Mouse (Mus musculus) liver, adult 2 months (tissue): Measurements from ENCODE around the gene Rbbp6. TPM values are rescaled to one million over a fixed set of nuclear protein-coding genes. Genes with fewer than 3 reads are reported as not detected.
A peak's percentile ranks its signal among the peaks of the same experiment; 100 is the strongest.

Source experiments
- DNase-seq: peaks from one replicate; pipeline ENCODE4 v3.0.0-alpha.2; 2011; ENCODE audit warnings: low read depth, low spot score; ENCODE audit errors: extremely low read depth
- H3K27ac ChIP-seq: fragments of 200-500 bp; replicated peaks from 2 replicates; pipeline ENCODE4 v1.5.1; 2012; ENCODE audit warnings: low read depth, mild to moderate bottlenecking, control low read depth, inconsistent platforms, low read length; ENCODE audit not compliant: insufficient read depth
- H3K27me3 ChIP-seq: fragments of 200-500 bp; 2 replicates; pipeline ENCODE4 v1.6.1; 2012; ENCODE audit warnings: mild to moderate bottlenecking, moderate library complexity, low read length, inconsistent platforms; ENCODE audit not compliant: control insufficient read depth, insufficient read depth
- H3K36me3 ChIP-seq: fragments of 200-500 bp; 2 replicates; pipeline ENCODE4 v1.6.1; 2012; ENCODE audit warnings: low read length, inconsistent platforms; ENCODE audit not compliant: control insufficient read depth, insufficient read depth
- H3K4me1 ChIP-seq: fragments of 200-500 bp; 2 replicates; pipeline ENCODE4 v1.6.1; 2011; ENCODE audit warnings: low read length; ENCODE audit not compliant: control insufficient read depth, insufficient read depth
- H3K4me3 ChIP-seq: fragments of 200-500 bp; 2 replicates; pipeline ENCODE4 v1.5.1; 2011; ENCODE audit warnings: low read depth, mild to moderate bottlenecking, control low read depth, low read length, moderate library complexity; ENCODE audit not compliant: insufficient read depth
- H3K79me2 ChIP-seq: fragments of 200-500 bp; 2 replicates; pipeline ENCODE4 v1.6.1; 2012; ENCODE audit warnings: inconsistent platforms, mild to moderate bottlenecking, low read length, moderate library complexity; ENCODE audit not compliant: control insufficient read depth, insufficient read depth
- H3K9ac ChIP-seq: fragments of 200-500 bp; 2 replicates; pipeline ENCODE4 v1.6.1; 2012; ENCODE audit warnings: low read depth, mild to moderate bottlenecking, control low read depth, inconsistent platforms, low read length
- CTCF ChIP-seq: fragments of 200-500 bp; IDR thresholded peaks from 2 replicates; pipeline ENCODE4 v1.5.1; 2011; ENCODE audit warnings: low read depth, low read length, control low read depth
- POLR2A ChIP-seq: fragments of 200-500 bp; IDR thresholded peaks from 2 replicates; pipeline ENCODE4 v1.6.1; 2011; ENCODE audit warnings: low read length, control low read depth; ENCODE audit not compliant: insufficient read depth; ENCODE audit errors: extremely low read depth
- WGBS: fragments of 180-500 bp; shearing (Covaris S2); methylation state at CpG from one replicate; pipeline ENCODE4 v1.1.7; 2018; 5-methylcytosine and 5-hydroxymethylcytosine counted together
- polyA plus RNA-seq: library from polyadenylated mRNA; depleted of rRNA; stranded (reverse); fragments of >200 nt; gene quantifications from 2 replicates; pipeline ENCODE4 v1.2.3, GENCODE M21; 2012
- total RNA-seq: library from RNA; depleted of rRNA; stranded (reverse); fragments of >200 nt; gene quantifications from 2 replicates; pipeline ENCODE4 v1.2.3, GENCODE M21; 2014

Rbbp6 gene
- total and polyA plus RNA-seq, 2 experiments, result 6.1 to 21.6 TPM

DNA sequence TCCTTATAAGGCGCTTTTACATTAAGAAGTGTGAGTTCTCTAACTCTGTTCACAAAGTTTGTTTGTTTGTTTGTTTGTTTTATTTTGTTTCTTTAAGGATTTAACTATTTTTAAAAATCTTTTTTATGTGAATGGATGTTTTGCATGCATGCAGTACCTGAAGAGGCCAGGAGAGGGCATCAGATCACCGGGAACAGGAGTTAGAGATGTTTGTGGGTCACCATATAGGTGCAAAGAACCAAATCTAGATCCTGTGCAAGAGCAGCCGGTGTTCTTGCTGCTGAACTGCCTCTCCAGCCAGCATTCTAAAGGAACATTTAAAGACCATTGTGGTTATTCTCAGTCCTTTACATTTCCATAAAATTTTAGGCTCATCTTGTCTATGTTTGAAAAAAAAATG lies 52.1 kb downstream of the Rbbp6 start:
- H3K9ac ChIP-seq, result no peak overlapping the region
- peak; percentile 56 for TF ChIP-seq CTCF
- TF ChIP-seq POLR2A, result no peak
- H3K79me2 ChIP-seq, result no peaks in the 10 kb centered on the region
- no peak for DNase-seq
- H3K36me3 ChIP-seq, result no peaks in the 10 kb centered on the region
- no peak overlapping the region for H3K27ac ChIP-seq
- WGBS, result 27% methylated on average over 3 of the region's 3 CpGs
- H3K27me3 ChIP-seq, result no peaks in the 10 kb centered on the region
- no peaks in the 10 kb centered on the region for H3K4me1 ChIP-seq
- no peak overlapping the region for H3K4me3 ChIP-seq

DNA sequence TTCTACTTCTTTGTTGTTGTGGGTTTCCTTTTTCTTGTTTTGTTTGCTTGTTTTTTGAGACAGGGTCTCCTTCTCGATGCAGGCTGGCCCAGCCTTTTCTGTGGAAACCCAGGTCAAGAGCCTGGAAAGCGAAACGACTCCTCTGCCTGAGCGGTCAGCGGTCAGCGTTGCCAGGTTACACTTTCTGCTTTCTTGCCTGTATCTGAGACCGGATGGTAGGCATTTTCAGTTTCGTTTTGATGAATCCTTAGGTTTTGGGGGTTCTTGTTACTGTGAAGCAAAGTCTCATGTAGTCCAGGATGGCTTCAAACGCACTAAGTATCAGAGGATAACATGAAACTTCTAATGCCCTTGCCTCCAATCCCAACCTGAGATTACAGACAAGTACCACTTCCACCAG lies 59.6 kb downstream of the Rbbp6 start:
- Histone ChIP-seq H3K4me3 (peak overlapping the region; percentile 41; the same call in 1 of the 2 replicates), H3K27ac (no peak overlapping the region), H3K36me3 (no peaks in the 10 kb centered on the region), H3K4me1 (no peaks in the 10 kb centered on the region), H3K9ac (no peak overlapping the region), H3K79me2 (no peaks in the 10 kb centered on the region), H3K27me3 (no peaks in the 10 kb centered on the region)
- TF ChIP-seq POLR2A (no peak), CTCF (no peak)
- whole genome bisulfite sequencing, result 48% methylated on average over 9 of the region's 9 CpGs
- no peak for DNase-seq

DNA sequence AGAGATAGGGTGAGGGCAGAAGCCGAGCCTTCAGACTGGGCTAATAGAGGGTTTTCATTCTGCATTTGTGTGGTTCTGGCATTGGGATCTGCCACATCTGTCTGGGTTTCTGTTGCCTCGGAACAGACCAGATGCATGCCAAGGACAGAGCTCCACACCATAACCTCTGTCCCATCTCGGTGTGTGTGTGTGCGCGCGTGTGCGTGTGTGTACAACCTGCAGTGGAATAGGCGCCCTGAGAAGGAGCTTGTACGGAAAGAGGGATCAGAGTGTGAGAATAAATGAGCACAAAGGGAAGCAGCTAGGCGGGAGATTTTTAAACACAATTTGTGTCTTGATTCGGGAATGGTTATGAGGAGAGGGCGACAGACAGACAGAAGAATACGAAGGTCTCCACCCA lies 64.8 kb downstream of the Rbbp6 start:
- H3K4me1 ChIP-seq, result no peaks in the 10 kb centered on the region
- no peaks in the 10 kb centered on the region for H3K36me3 ChIP-seq
- H3K4me3 ChIP-seq, result no peak overlapping the region
- H3K79me2 ChIP-seq, result no peaks in the 10 kb centered on the region
- TF ChIP-seq CTCF, result no peak
- no peak for TF ChIP-seq POLR2A
- 31% methylated on average over 13 of the region's 13 CpGs for WGBS
- H3K9ac ChIP-seq, result no peak overlapping the region
- H3K27me3 ChIP-seq, result peaks cover 2% of the 10 kb centered on the region; the same call in 1 of the 2 replicates
- no peak for DNase-seq
- no peak overlapping the region for H3K27ac ChIP-seq

DNA sequence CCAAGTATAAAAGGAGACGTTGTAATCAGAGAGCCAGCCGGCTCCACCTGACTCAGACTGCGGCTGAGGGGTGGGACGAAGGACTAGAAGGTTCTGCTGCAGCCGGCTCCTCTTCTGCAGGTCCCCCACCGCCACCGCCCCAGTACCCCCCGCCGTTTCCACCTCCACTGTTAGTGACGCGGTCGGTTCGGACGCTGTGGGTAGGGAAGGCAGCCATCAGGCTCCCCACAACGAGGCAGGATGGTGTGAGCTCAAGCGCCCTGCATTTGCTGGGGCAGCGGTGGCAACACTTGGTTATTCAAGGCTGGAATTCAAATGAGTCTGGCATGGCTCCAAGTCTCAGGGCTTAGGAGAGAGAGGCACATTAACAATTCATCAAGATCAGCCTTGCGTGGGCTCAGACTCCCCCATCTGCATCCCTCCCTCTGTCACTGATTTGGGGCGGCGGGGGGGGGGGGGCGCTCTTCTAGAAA lies 65.3 kb downstream of the Rbbp6 start:
- WGBS, result under 1% methylated on average over 21 of the region's 21 CpGs
- Histone ChIP-seq H3K36me3 (no peaks in the 10 kb centered on the region), H3K9ac (0 out of 2 replicates have a peak overlapping the region, but pooled peaks have one; percentile 15), H3K4me3 (peak overlapping the region; percentile 12; the same call in 1 of the 2 replicates), H3K27ac (no peak overlapping the region), H3K79me2 (no peaks in the 10 kb centered on the region), H3K4me1 (no peaks in the 10 kb centered on the region), H3K27me3 (peaks cover 2% of the 10 kb centered on the region; the same call in 1 of the 2 replicates)
- no peak for TF ChIP-seq POLR2A
- TF ChIP-seq CTCF, result no peak
- DNase-seq, result peak; percentile 23

DNA sequence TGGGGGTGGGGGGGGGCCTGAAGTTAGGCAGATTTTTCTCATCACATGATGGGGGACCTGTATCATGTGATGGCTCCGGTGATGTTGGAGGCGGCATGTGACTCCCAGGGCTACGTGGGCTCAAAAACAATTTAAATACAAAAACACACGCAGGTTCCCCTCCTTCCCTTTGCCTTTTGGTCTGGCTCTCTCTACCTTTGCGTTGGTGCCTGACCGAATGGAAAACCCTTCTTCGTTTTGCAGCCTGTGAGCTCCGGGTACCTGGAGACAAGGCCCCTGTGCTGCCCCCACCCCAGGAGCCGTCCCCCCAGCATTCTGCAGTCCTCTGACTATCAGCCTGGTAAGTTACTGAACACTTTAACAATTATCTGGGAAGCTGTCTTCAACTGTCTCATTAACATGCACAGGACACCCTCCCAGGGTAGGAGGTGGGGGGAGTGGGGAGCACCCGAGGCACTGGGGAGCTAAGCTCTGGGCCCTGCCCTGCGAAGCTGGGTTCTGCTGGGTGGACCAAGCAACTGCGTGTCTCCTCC lies 65.8 kb downstream of the Rbbp6 start:
- DNase-seq, result no peak
- Histone ChIP-seq H3K4me3 (no peak overlapping the region), H3K4me1 (no peaks in the 10 kb centered on the region), H3K27me3 (peaks cover 2% of the 10 kb centered on the region; the same call in 1 of the 2 replicates), H3K79me2 (no peaks in the 10 kb centered on the region), H3K27ac (no peak overlapping the region), H3K36me3 (no peaks in the 10 kb centered on the region), H3K9ac (no peak overlapping the region)
- TF ChIP-seq CTCF, result no peak
- no peak for TF ChIP-seq POLR2A
- whole genome bisulfite sequencing, result 21% methylated on average over 12 of the region's 12 CpGs

DNA sequence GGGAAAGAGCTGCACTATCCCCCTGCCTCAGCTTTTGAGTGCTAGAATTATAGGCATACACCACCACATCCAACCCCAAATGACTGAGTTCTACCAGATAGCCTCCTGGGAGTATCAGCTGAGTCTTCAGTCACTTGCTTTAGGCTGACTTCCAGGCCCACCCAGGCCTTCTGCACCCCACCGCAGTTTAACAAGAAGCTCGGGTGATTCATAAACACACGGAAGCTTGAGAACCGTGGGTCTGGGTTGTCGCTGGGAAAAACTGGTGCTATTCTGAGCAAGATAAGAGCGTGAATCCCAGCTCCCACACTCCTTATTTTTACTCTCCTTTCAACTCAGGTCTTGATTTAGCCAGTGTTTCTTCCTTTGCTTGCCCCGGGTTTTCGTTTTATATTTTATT lies 69.8 kb downstream of the Rbbp6 start:
- TF ChIP-seq POLR2A, result no peak
- no peak for TF ChIP-seq CTCF
- 83% methylated on average over 8 of the region's 8 CpGs for WGBS
- Histone ChIP-seq H3K27ac (no peak overlapping the region), H3K9ac (no peak overlapping the region), H3K79me2 (no peaks in the 10 kb centered on the region), H3K27me3 (peaks cover 2% of the 10 kb centered on the region; the same call in 1 of the 2 replicates), H3K4me1 (no peaks in the 10 kb centered on the region), H3K4me3 (no peak overlapping the region), H3K36me3 (no peaks in the 10 kb centered on the region)
- DNase-seq, result no peak
